Mouse (Mus musculus) kidney, adult 2 months (tissue): ENCODE data around the gene Ccl27a. TPM values are rescaled to one million over a fixed set of nuclear protein-coding genes. Genes with fewer than 3 reads are reported as not detected.
"Not testable (repeated sequence)": the region's sequence is repeated elsewhere in the genome, so short reads cannot be mapped to it uniquely, and the experiment has no call there.

Experiments
- DNase-seq: peaks from one replicate; pipeline ENCODE4 v3.0.0; 2021
- H3K27ac ChIP-seq: fragments of 200-500 bp; 2 replicates; pipeline ENCODE4 v1.5.1; 2012; ENCODE audit warnings: low read depth, low read length, control low read depth, inconsistent platforms; ENCODE audit not compliant: insufficient read depth
- H3K27me3 ChIP-seq: fragments of 200-500 bp; replicated peaks from 2 replicates; pipeline ENCODE4 v1.6.1; 2012; ENCODE audit warnings: mild to moderate bottlenecking, moderate library complexity, low read length, inconsistent platforms; ENCODE audit not compliant: control insufficient read depth, insufficient read depth
- H3K36me3 ChIP-seq: fragments of 200-500 bp; 2 replicates; pipeline ENCODE4 v1.6.1; 2012; ENCODE audit warnings: mild to moderate bottlenecking, moderate library complexity, low read length, inconsistent platforms; ENCODE audit not compliant: control insufficient read depth, insufficient read depth
- H3K4me1 ChIP-seq: fragments of 200-500 bp; 2 replicates; pipeline ENCODE4 v1.6.1; 2011; ENCODE audit warnings: low read length; ENCODE audit not compliant: control insufficient read depth, insufficient read depth
- H3K4me3 ChIP-seq: fragments of 200-500 bp; 2 replicates; pipeline ENCODE4 v1.5.1; 2011; ENCODE audit warnings: mild to moderate bottlenecking, low read depth, low read length, control low read depth; ENCODE audit not compliant: insufficient read depth
- WGBS: fragments of 180-500 bp; shearing (Covaris S2); methylation state at CpG from one replicate; pipeline ENCODE4 v1.1.7; 2018; 5-methylcytosine and 5-hydroxymethylcytosine counted together
- polyA plus RNA-seq: library from polyadenylated mRNA; depleted of rRNA; stranded (reverse); fragments of >200 nt; gene quantifications from 2 replicates; pipeline ENCODE4 v1.2.3, GENCODE M21; 2012; rRNA removed

Ccl27a gene
- 49.2 and 54.0 TPM in 2 replicates for polyA plus RNA-seq

DNA sequence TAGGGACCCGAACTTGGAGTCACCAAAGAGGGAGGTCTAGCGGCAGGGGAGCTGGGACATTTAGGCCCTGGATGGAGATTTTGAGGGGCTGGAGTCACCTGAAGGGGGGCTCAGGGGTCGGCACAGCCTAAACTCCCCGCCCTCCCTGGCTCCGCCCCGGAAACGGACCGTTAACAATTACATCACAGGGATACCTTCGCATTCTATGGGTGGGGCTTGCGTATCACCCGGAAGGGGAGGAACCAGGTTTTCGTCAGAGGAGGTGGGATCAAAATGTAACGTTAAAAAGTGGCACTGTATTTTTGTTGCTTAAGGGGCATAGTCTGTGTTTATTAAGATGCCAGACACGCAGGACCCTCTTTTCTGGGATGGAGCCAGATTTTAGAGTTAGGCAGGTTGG is at the start of gene Ccl27a:
Gene Ccl27a, minus strand, starts transcription at position 246 of the 400 bp plus-strand sequence.
- DNase-seq = peak; percentile 94
- not testable (repeated sequence) for H3K36me3 ChIP-seq, H3K4me1 ChIP-seq, H3K27me3 ChIP-seq
- Histone ChIP-seq H3K27ac (peak within 1 kb of the TSS; percentile 86), H3K4me3 (peak within 1 kb of the TSS; percentile 66)
- 4% methylated on average over 12 of the region's 14 CpGs for WGBS

GRCm38 (mm10) chr4:41783197-41783596 is 9.2 kb upstream of the Ccl27a start:
- WGBS = 47% methylated on average over 3 of the region's 3 CpGs
- not testable (repeated sequence) for H3K4me3 ChIP-seq, H3K36me3 ChIP-seq, H3K27ac ChIP-seq, DNase-seq, H3K27me3 ChIP-seq, H3K4me1 ChIP-seq

DNA sequence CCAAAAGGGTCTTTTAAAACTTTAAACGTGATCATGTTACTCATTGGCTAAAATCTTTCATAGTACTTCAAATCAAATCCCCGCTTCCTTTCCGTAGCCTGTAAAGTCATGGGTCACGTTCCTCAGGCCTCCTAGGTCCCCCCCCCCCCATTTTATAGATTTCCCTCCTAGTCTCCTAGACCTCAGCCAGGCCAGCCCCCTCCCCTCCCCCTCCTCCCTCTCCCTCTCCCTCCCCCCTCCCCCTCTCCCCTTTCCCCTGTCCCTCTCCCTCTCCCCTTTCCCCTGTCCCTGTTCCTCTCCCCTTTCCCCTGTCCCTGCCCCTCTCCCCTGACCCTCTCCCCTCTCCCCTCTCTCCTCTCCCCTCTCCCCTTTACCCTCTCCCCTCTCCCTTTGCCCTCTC is 8.7 kb upstream of the Ccl27a start:
- 51% methylated on average over 4 of the region's 4 CpGs for WGBS
- DNase-seq, H3K27ac ChIP-seq, H3K4me1 ChIP-seq, H3K27me3 ChIP-seq, H3K4me3 ChIP-seq, H3K36me3 ChIP-seq: not testable (repeated sequence)

GRCm38 (mm10) chr4:41781748-41782485 is 7.9 kb upstream of the Ccl27a start:
- not testable (repeated sequence) for H3K36me3 ChIP-seq, H3K4me1 ChIP-seq

DNA sequence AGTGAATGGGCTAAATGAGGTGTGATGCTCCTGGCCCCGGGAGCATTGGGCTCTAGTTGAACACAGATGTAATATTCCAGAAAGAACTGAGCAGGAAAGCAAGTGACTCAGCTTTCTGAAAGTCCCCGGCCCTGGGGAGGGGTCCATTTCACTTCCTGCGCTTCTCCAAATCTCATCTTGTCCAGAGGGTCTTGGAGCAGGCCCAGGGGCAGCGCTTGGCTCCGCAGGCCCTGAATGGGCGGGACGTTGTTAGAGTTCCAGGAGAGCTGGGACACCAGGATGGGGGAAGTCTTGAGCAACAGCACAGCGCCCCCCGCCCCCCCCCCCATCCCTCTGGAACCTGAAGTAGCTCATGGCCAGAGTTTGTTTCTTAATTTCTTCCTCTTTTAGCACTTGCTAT is 7.2 kb upstream of the Ccl27a start:
- not testable (repeated sequence) for H3K4me3 ChIP-seq, H3K36me3 ChIP-seq, DNase-seq, H3K27ac ChIP-seq, H3K27me3 ChIP-seq, H3K4me1 ChIP-seq
- 53% methylated on average over 9 of the region's 9 CpGs for WGBS

More at GRCm38 (mm10) chr4:41781748-41782485, 7.9 kb upstream of the Ccl27a start:
- DNase-seq, H3K4me3 ChIP-seq, H3K27me3 ChIP-seq, H3K27ac ChIP-seq: not testable (repeated sequence)
- 26% methylated on average over 18 of the region's 21 CpGs for WGBS

GRCm38 (mm10) chr4:41775840-41776239 is 1.8 kb upstream of the Ccl27a start:
- H3K27ac ChIP-seq, DNase-seq, H3K27me3 ChIP-seq, H3K36me3 ChIP-seq, H3K4me1 ChIP-seq, H3K4me3 ChIP-seq: not testable (repeated sequence)
- 94% methylated on average over 1 of the region's 1 CpGs for WGBS

DNA sequence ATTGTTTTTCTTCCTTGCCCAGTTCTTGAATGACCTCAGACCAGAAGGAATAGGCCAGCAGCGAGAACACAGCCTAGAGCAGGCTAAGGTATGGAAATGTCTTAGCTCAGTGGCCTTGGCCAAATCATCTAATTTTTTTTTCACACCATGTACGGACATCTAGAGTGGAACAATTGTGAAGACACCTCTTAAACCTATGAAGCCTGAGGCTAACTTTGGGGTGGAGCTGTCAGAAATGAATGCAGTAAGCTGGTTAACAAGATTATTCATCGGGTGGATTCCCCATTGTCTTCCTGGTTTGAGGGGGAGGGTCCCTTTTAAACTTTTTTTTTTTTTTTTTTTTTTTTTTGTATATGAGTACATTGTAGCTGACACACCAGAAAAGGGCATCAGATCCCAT is 459 bp upstream of the Ccl27a start:
- not testable (repeated sequence) for H3K4me3 ChIP-seq, H3K4me1 ChIP-seq, H3K27me3 ChIP-seq, DNase-seq, H3K36me3 ChIP-seq
- 71% methylated on average over 3 of the region's 3 CpGs for WGBS
- H3K27ac ChIP-seq = peak overlapping the region; percentile 65; the same call in 1 of the 2 replicates

DNA sequence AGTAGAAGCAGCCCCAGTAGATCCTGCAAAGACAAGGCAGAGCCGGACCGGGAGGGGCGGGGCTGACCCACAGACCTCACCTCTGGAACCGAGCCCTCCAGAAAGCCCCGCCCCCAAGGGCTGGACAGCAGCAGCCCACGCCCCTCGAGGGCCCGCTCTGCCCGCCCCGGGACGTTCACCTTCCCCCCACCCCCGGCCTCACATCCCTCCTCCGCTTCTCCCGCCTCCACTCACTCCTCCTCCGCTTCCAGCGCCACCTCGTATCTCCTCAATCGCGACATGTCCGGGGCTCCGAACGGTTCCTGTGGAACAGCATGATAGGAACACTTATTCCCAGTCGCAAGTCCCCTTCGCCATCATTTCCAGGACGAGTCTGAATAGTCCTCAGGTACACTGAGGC is 545 bp downstream of the Ccl27a start:
- not testable (repeated sequence) for H3K4me1 ChIP-seq, H3K36me3 ChIP-seq, H3K27me3 ChIP-seq
- peak overlapping the region; percentile 66 for H3K4me3 ChIP-seq
- peak; percentile 91 for DNase-seq
- 0% methylated on average over 18 of the region's 25 CpGs for WGBS
- peak overlapping the region; percentile 86 for H3K27ac ChIP-seq

- H3K4me1 ChIP-seq, H3K36me3 ChIP-seq, DNase-seq, H3K27me3 ChIP-seq, H3K27ac ChIP-seq: not testable (repeated sequence)
- whole genome bisulfite sequencing = 8% methylated on average over 7 of the region's 16 CpGs
- H3K4me3 ChIP-seq = peak overlapping the region; percentile 42
Observed at GRCm38 (mm10) chr4:41772946-41773345, 1.1 kb downstream of the Ccl27a start.

DNA sequence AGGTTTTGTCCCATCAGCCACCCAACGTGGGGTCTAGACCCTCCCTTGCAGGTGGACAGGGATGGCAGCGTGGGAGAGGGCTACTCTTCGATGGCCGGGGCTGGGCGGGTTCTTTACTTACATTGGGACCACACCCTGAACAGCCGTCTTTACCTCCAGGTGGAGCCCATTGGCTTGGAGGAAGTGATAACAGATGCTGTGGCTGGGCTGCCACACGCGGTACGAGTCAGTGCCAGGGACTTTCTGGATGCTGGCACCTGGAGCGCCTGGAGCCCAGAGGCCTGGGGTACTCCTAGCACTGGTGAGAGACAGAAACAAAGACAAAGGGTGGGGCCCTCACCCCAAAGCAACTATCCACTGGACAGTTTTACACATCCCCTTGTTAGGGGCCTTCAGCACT is 6.7 kb downstream of the Ccl27a start:
- 83% methylated on average over 10 of the region's 10 CpGs for WGBS
- H3K4me1 ChIP-seq, H3K27me3 ChIP-seq, H3K27ac ChIP-seq, H3K36me3 ChIP-seq, DNase-seq, H3K4me3 ChIP-seq: not testable (repeated sequence)

GRCm38 (mm10) chr4:41763176-41763575 is 10.9 kb downstream of the Ccl27a start:
- H3K27ac ChIP-seq, DNase-seq, H3K4me3 ChIP-seq, H3K27me3 ChIP-seq, H3K36me3 ChIP-seq: not testable (repeated sequence)
- peaks cover 19% of the 10 kb centered on the region; the same call in 1 of the 2 replicates for H3K4me1 ChIP-seq
- 72% methylated on average over 5 of the region's 6 CpGs for WGBS
